Mouse (Mus musculus) embryonic facial prominence, embryonic 13.5 days (tissue): ENCODE data around the gene Ap3m1. TPM values are rescaled to one million over a fixed set of nuclear protein-coding genes. Genes with fewer than 3 reads are reported as not detected.

ENCODE experiments used
- ATAC-seq: fragments of 200-750 bp; cut with Nextera tagmentation; 2 replicates; pipeline ENCODE4 v1.8.0; 2017; ENCODE audit warnings: low read depth; ENCODE audit not compliant: insufficient number of reproducible peaks, insufficient read depth, low FRiP score, low TSS enrichment
- H3K27ac ChIP-seq: fragments of 300-500 bp; sonication (generic); 2 replicates; pipeline ENCODE4 v1.5.1; 2015; ENCODE audit warnings: moderate library complexity, mild to moderate bottlenecking, inconsistent platforms
- H3K27me3 ChIP-seq: fragments of 300-500 bp; sonication (generic); 2 replicates; pipeline ENCODE4 v1.6.1; 2015; ENCODE audit warnings: mild to moderate bottlenecking, inconsistent platforms
- H3K36me3 ChIP-seq: fragments of 300-500 bp; sonication (generic); 2 replicates; pipeline ENCODE4 v1.6.1; 2015; ENCODE audit warnings: mild to moderate bottlenecking, inconsistent platforms
- H3K4me1 ChIP-seq: fragments of 300-500 bp; sonication (generic); 2 replicates; pipeline ENCODE4 v1.6.1; 2015; ENCODE audit warnings: inconsistent platforms
- H3K4me2 ChIP-seq: fragments of 300-500 bp; sonication (generic); 2 replicates; pipeline ENCODE4 v1.6.1; 2015; ENCODE audit warnings: moderate library complexity, mild to moderate bottlenecking, inconsistent platforms
- H3K4me3 ChIP-seq: fragments of 300-500 bp; sonication (generic); 2 replicates; pipeline ENCODE4 v1.5.1; 2015; ENCODE audit warnings: mild to moderate bottlenecking, inconsistent platforms
- H3K9ac ChIP-seq: fragments of 300-500 bp; sonication (generic); 2 replicates; pipeline ENCODE4 v1.6.1; 2015; ENCODE audit warnings: mild to moderate bottlenecking, inconsistent platforms
- H3K9me3 ChIP-seq: fragments of 300-500 bp; sonication (generic); 2 replicates; pipeline ENCODE4 v1.6.1; 2016; ENCODE audit warnings: inconsistent platforms
- WGBS: fragments of 180-500 bp; shearing (Covaris S2); methylation state at CpG from one replicate; pipeline ENCODE4 v1.1.7; 2015; ENCODE audit warnings: mixed read lengths; 5-methylcytosine and 5-hydroxymethylcytosine counted together
- polyA plus RNA-seq: library from polyadenylated mRNA; unstranded; fragments of >200 nt; fragmentation: Nextera tagmentation; extraction: Ambion mirVana; gene quantifications from 2 replicates; pipeline ENCODE4 v1.2.1, GENCODE M21; 2015

Gene Ap3m1
- polyA plus RNA-seq, 1 experiment from 2014 or later, result 81.7 TPM

- no peaks in the 10 kb centered on the region for H3K4me1 ChIP-seq
- H3K4me3 ChIP-seq, result no peak overlapping the region
- no peak overlapping the region for H3K4me2 ChIP-seq
- ATAC-seq, result no peak
- H3K27ac ChIP-seq, result no peak overlapping the region
- no peaks in the 10 kb centered on the region for H3K27me3 ChIP-seq
- WGBS, result 80% methylated on average over 4 of the region's 4 CpGs
- no peaks in the 10 kb centered on the region for H3K9me3 ChIP-seq
- H3K9ac ChIP-seq, result no peak overlapping the region
- peaks cover 47% of the 10 kb centered on the region for H3K36me3 ChIP-seq
These were observed 12.7 kb downstream of the Ap3m1 start for GRCm38 (mm10) chr14:21039623-21040022.

- no peak for ATAC-seq
- WGBS, result 91% methylated on average over 12 of the region's 12 CpGs
- H3K36me3 ChIP-seq, result peaks cover 46% of the 10 kb centered on the region
- no peak overlapping the region for H3K4me3 ChIP-seq
- no peaks in the 10 kb centered on the region for H3K4me1 ChIP-seq
- no peaks in the 10 kb centered on the region for H3K9me3 ChIP-seq
- H3K27ac ChIP-seq, result no peak overlapping the region
- H3K4me2 ChIP-seq, result no peak overlapping the region
- H3K27me3 ChIP-seq, result no peaks in the 10 kb centered on the region
- H3K9ac ChIP-seq, result no peak overlapping the region
These were observed 13.2 kb downstream of the Ap3m1 start for GRCm38 (mm10) chr14:21039077-21039476.

GRCm38 (mm10) chr14:21034791-21035190 is 17.5 kb downstream of the Ap3m1 start:
- 91% methylated on average over 3 of the region's 3 CpGs for WGBS
- Histone ChIP-seq H3K4me3 (no peak overlapping the region), H3K9me3 (no peaks in the 10 kb centered on the region), H3K4me2 (no peak overlapping the region), H3K36me3 (peaks cover 61% of the 10 kb centered on the region), H3K27me3 (no peaks in the 10 kb centered on the region), H3K27ac (no peak overlapping the region), H3K9ac (no peak overlapping the region), H3K4me1 (peaks cover 12% of the 10 kb centered on the region)
- ATAC-seq, result no peak

GRCm38 (mm10) chr14:21034271-21034670 is 18.0 kb downstream of the Ap3m1 start:
- no peaks in the 10 kb centered on the region for H3K27me3 ChIP-seq
- peaks cover 12% of the 10 kb centered on the region for H3K4me1 ChIP-seq
- ATAC-seq, result no peak
- H3K27ac ChIP-seq, result no peak overlapping the region
- H3K4me3 ChIP-seq, result no peak overlapping the region
- no peak overlapping the region for H3K9ac ChIP-seq
- WGBS, result 92% methylated on average over 4 of the region's 4 CpGs
- no peaks in the 10 kb centered on the region for H3K9me3 ChIP-seq
- H3K4me2 ChIP-seq, result no peak overlapping the region
- peaks cover 61% of the 10 kb centered on the region for H3K36me3 ChIP-seq

- Histone ChIP-seq H3K4me1 (peaks cover 12% of the 10 kb centered on the region), H3K27ac (peak overlapping the region; percentile 66), H3K4me3 (no peak overlapping the region), H3K4me2 (no peak overlapping the region), H3K9me3 (no peaks in the 10 kb centered on the region), H3K27me3 (no peaks in the 10 kb centered on the region), H3K36me3 (peaks cover 63% of the 10 kb centered on the region), H3K9ac (no peak overlapping the region)
- no peak for ATAC-seq
- WGBS, result 52% methylated on average over 6 of the region's 6 CpGs
These were observed 20.4 kb downstream of the Ap3m1 start for GRCm38 (mm10) chr14:21031783-21032511.

GRCm38 (mm10) chr14:21029025-21029659 is 23.2 kb downstream of the Ap3m1 start:
- Histone ChIP-seq H3K36me3 (peaks cover 66% of the 10 kb centered on the region), H3K4me2 (no peak overlapping the region), H3K4me3 (no peak overlapping the region), H3K27me3 (no peaks in the 10 kb centered on the region), H3K4me1 (peaks cover 12% of the 10 kb centered on the region), H3K27ac (no peak overlapping the region), H3K9ac (no peak overlapping the region), H3K9me3 (no peaks in the 10 kb centered on the region)
- ATAC-seq, result no peak
- WGBS, result 82% methylated on average over 11 of the region's 11 CpGs

GRCm38 (mm10) chr14:21027542-21027941 is 24.8 kb downstream of the Ap3m1 start:
- H3K36me3 ChIP-seq, result peaks cover 79% of the 10 kb centered on the region
- H3K27me3 ChIP-seq, result no peaks in the 10 kb centered on the region
- peaks cover 12% of the 10 kb centered on the region for H3K4me1 ChIP-seq

GRCm38 (mm10) chr14:21020435-21020834 is 31.9 kb downstream of the Ap3m1 start:
- Histone ChIP-seq H3K36me3 (peaks cover 70% of the 10 kb centered on the region), H3K9me3 (no peaks in the 10 kb centered on the region), H3K4me2 (no peak overlapping the region), H3K27me3 (no peaks in the 10 kb centered on the region), H3K4me1 (no peaks in the 10 kb centered on the region), H3K9ac (no peak overlapping the region), H3K4me3 (no peak overlapping the region), H3K27ac (no peak overlapping the region)
- no peak for ATAC-seq
- WGBS, result 94% methylated on average over 8 of the region's 8 CpGs

More at GRCm38 (mm10) chr14:21027542-21027941, 24.8 kb downstream of the Ap3m1 start:
- Histone ChIP-seq H3K9ac (no peak overlapping the region), H3K4me2 (no peak overlapping the region), H3K9me3 (no peaks in the 10 kb centered on the region), H3K27ac (no peak overlapping the region), H3K4me3 (no peak overlapping the region)
- no peak for ATAC-seq

- no peak for ATAC-seq
- 41% methylated on average over 3 of the region's 3 CpGs for WGBS
- H3K27ac ChIP-seq, result no peak overlapping the region
- H3K4me2 ChIP-seq, result no peak overlapping the region
- H3K9ac ChIP-seq, result no peak overlapping the region
- peaks cover 64% of the 10 kb centered on the region for H3K36me3 ChIP-seq
- no peaks in the 10 kb centered on the region for H3K4me1 ChIP-seq
- H3K4me3 ChIP-seq, result no peak overlapping the region
- H3K9me3 ChIP-seq, result no peaks in the 10 kb centered on the region
- H3K27me3 ChIP-seq, result no peaks in the 10 kb centered on the region
These were observed 33.3 kb downstream of the Ap3m1 start for GRCm38 (mm10) chr14:21018977-21019376.

GRCm38 (mm10) chr14:21017871-21018270 is 34.4 kb downstream of the Ap3m1 start:
- Histone ChIP-seq H3K9ac (no peak overlapping the region), H3K27me3 (no peaks in the 10 kb centered on the region), H3K4me3 (no peak overlapping the region), H3K4me1 (no peaks in the 10 kb centered on the region), H3K36me3 (peaks cover 58% of the 10 kb centered on the region), H3K4me2 (no peak overlapping the region), H3K9me3 (no peaks in the 10 kb centered on the region), H3K27ac (no peak overlapping the region)
- WGBS, result 94% methylated on average over 5 of the region's 5 CpGs
- no peak for ATAC-seq

GRCm38 (mm10) chr14:21013800-21014334 is 38.4 kb downstream of the Ap3m1 start:
- Histone ChIP-seq H3K27me3 (no peaks in the 10 kb centered on the region), H3K36me3 (peaks cover 25% of the 10 kb centered on the region), H3K4me2 (no peak overlapping the region), H3K9me3 (no peaks in the 10 kb centered on the region), H3K27ac (no peak overlapping the region), H3K4me1 (no peaks in the 10 kb centered on the region), H3K4me3 (no peak overlapping the region), H3K9ac (no peak overlapping the region)
- 73% methylated on average over 5 of the region's 5 CpGs for WGBS
- ATAC-seq, result no peak

GRCm38 (mm10) chr14:20999617-21000016 is 52.7 kb downstream of the Ap3m1 start:
- H3K27ac ChIP-seq, result no peak overlapping the region
- 79% methylated on average over 4 of the region's 4 CpGs for WGBS
- ATAC-seq, result no peak
- no peak overlapping the region for H3K4me3 ChIP-seq
- peaks cover 39% of the 10 kb centered on the region for H3K36me3 ChIP-seq
- no peaks in the 10 kb centered on the region for H3K4me1 ChIP-seq
- no peaks in the 10 kb centered on the region for H3K9me3 ChIP-seq
- H3K9ac ChIP-seq, result no peak overlapping the region
- H3K27me3 ChIP-seq, result no peaks in the 10 kb centered on the region
- no peak overlapping the region for H3K4me2 ChIP-seq
